Mouse (Mus musculus): ENCODE results near the gene Mpc2. TPM values are rescaled to one million over a fixed set of nuclear protein-coding genes. Genes with fewer than 3 reads are reported as not detected.

Mpc2 gene
- polyA plus RNA-seq, 1 experiment from 2014 or later = 230 TPM

DNA sequence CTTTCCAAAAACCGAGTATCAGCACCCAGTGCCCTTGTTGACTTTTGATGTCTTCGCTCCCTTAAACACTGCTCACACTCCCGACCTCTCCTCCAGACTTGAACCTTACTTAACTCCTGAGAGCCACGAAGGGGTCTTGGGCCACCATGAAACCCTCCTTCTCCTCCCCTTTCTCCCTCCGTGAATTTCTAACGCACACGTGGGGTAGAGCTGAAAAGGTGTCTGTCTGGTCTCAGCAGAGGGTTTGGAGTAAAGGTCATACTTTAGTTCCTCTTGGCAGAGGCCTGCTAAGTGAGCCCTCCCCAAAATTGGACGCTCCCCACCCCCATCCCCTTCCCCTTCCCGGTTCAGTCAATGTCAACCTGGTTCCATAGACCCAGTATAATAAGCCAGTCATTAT, 1.2 kb downstream of the Mpc2 start:
- H3K4me1 ChIP-seq (replicated peaks) = peaks cover 38% of the 10 kb centered on the region
- H3K4me2 ChIP-seq = peak overlapping the region; percentile 91
- H3K36me3 ChIP-seq = no peaks in the 10 kb centered on the region
- peak overlapping the region; percentile 99 for H3K27ac ChIP-seq
- no peaks in the 10 kb centered on the region for H3K9me3 ChIP-seq (replicated peaks)
- ATAC-seq (ENCODE audit: low read depth) (no peak), DNase-seq (no peak)
- peak overlapping the region; percentile 90 for H3K9ac ChIP-seq
- 2% methylated on average over 9 of the region's 9 CpGs for WGBS (ENCODE audit: insufficient replicate concordance)
- peak overlapping the region; percentile 86 for H3K4me3 ChIP-seq (replicated peaks)
- no peaks in the 10 kb centered on the region for H3K27me3 ChIP-seq

GRCm38 (mm10) chr1:165462861-165463260, 2.4 kb downstream of the Mpc2 start:
- Histone ChIP-seq H3K36me3 (no peaks in the 10 kb centered on the region), H3K4me2 (peak overlapping the region; percentile 57), H3K4me3 (replicated peaks) (peak overlapping the region; percentile 44), H3K4me1 (replicated peaks) (peaks cover 32% of the 10 kb centered on the region), H3K9ac (peak overlapping the region; percentile 41; the same call in 1 of the 2 replicates), H3K9me3 (replicated peaks) (no peaks in the 10 kb centered on the region), H3K27me3 (no peaks in the 10 kb centered on the region), H3K27ac (no peak overlapping the region)
- ATAC-seq (ENCODE audit: low read depth) (no peak), DNase-seq (no peak)
- 74% methylated on average over 1 of the region's 1 CpGs for WGBS (ENCODE audit: insufficient replicate concordance)

DNA sequence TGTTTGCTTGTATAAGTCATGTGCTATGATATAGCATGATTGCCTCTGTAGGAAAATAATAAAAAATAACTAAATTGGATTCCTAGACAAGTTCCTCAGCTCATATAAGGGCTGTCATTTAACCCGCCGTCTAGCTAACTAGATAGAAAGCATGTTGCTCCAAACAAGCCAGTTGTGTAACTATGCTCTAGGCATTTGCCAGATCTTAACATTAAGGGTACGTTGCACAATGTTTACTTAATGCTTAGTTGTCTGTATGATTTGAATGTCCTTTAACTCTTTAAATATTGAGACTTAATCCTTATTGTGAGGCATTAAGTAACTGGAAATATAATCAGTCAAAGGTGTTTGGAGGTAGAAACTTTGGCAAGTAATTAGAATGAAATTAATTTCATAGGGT, 4.1 kb downstream of the Mpc2 start:
- no peak overlapping the region for H3K9ac ChIP-seq
- H3K27me3 ChIP-seq = no peaks in the 10 kb centered on the region
- peaks cover 28% of the 10 kb centered on the region for H3K4me1 ChIP-seq (replicated peaks)
- no peaks in the 10 kb centered on the region for H3K36me3 ChIP-seq
- H3K4me2 ChIP-seq = no peak overlapping the region
- ATAC-seq (ENCODE audit: low read depth) (no peak), DNase-seq (no peak)
- H3K4me3 ChIP-seq (replicated peaks) = no peak overlapping the region
- 77% methylated on average over 3 of the region's 3 CpGs for WGBS (ENCODE audit: insufficient replicate concordance)
- H3K27ac ChIP-seq = no peak overlapping the region
- no peaks in the 10 kb centered on the region for H3K9me3 ChIP-seq (replicated peaks)

DNA sequence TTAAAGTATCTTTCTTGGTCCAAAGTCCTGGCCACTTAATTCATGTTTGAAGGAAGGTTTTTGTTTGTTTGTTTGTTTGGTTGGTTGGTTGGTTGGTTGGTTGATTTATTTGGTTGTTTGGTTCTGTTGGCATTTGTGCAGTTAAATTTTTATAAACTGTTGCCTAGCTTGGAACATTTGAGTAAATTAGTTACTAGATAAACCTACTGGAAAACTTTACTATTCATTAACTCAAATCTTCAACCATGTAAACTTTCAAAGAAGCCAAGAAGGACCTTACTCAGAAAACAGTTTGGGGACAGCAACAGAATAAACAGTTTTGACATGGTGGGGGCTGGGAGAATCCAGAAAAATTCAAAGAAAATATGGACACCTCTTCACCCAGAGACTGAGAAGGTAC, 8.5 kb downstream of the Mpc2 start:
- H3K9me3 ChIP-seq (replicated peaks) = no peaks in the 10 kb centered on the region
- no peak overlapping the region for H3K4me2 ChIP-seq
- DNase-seq (no peak), ATAC-seq (ENCODE audit: low read depth) (no peak)
- no peak overlapping the region for H3K4me3 ChIP-seq (replicated peaks)
- no peaks in the 10 kb centered on the region for H3K36me3 ChIP-seq
- H3K4me1 ChIP-seq (replicated peaks) = peaks cover 17% of the 10 kb centered on the region
- no peak overlapping the region for H3K27ac ChIP-seq
- H3K9ac ChIP-seq = no peak overlapping the region
- no peaks in the 10 kb centered on the region for H3K27me3 ChIP-seq

DNA sequence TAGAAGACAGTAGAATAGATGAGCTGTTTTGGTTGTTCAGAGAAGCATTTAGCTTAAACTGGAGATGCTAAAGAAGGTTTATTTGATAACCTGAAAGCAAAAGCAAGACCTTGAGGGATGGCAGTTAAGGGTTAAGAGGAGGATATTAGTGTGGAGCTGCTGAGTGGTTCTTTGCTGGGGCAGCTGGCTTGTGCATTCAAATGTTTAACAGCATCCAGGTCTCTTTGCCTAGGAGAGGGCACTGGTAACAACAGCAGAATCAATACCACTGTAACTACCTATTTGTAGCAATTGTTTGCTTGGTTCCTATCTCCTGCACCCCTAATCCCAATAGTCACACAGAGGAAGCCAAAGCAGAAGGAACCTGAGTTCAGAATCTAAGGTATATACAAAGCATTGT, 9.3 kb downstream of the Mpc2 start:
- Histone ChIP-seq H3K4me3 (replicated peaks) (no peak overlapping the region), H3K9me3 (replicated peaks) (no peaks in the 10 kb centered on the region), H3K9ac (no peak overlapping the region), H3K27me3 (no peaks in the 10 kb centered on the region), H3K4me2 (no peak overlapping the region), H3K4me1 (replicated peaks) (peaks cover 17% of the 10 kb centered on the region), H3K36me3 (no peaks in the 10 kb centered on the region), H3K27ac (peak overlapping the region; percentile 5; the same call in 1 of the 2 replicates)
- ATAC-seq (ENCODE audit: low read depth) = peak; percentile 12; the same call in 1 of the 2 replicates
- no peak for DNase-seq

GRCm38 (mm10) chr1:165471490-165471889, 11.1 kb downstream of the Mpc2 start:
- no peak overlapping the region for H3K4me2 ChIP-seq
- no peak for ATAC-seq (ENCODE audit: low read depth)
- peaks cover 17% of the 10 kb centered on the region for H3K4me1 ChIP-seq (replicated peaks)
- DNase-seq = no peak
- no peak overlapping the region for H3K9ac ChIP-seq
- H3K9me3 ChIP-seq (replicated peaks) = no peaks in the 10 kb centered on the region
- no peak overlapping the region for H3K27ac ChIP-seq
- 0 out of 2 replicates have a peak, but pooled peaks cover 4% of the 10 kb centered on the region for H3K36me3 ChIP-seq
- WGBS (ENCODE audit: insufficient replicate concordance) = 20% methylated on average over 1 of the region's 1 CpGs
- H3K4me3 ChIP-seq (replicated peaks) = no peak overlapping the region
- H3K27me3 ChIP-seq = no peaks in the 10 kb centered on the region

- 0 out of 2 replicates have a peak within 1 kb of the TSS, but pooled peaks have one; percentile 29 for H3K27ac ChIP-seq
- DNase-seq (no peak), ATAC-seq (ENCODE audit: low read depth) (no peak)
- H3K9ac ChIP-seq = no peak within 1 kb of the TSS
- H3K9me3 ChIP-seq (replicated peaks) = no peaks in the 10 kb centered on the region
- H3K27me3 ChIP-seq = no peaks in the 10 kb centered on the region
- no peak within 1 kb of the TSS for H3K4me2 ChIP-seq
- H3K4me3 ChIP-seq (replicated peaks) = no peak within 1 kb of the TSS
- WGBS (ENCODE audit: insufficient replicate concordance) = 78% methylated on average over 8 of the region's 8 CpGs
- H3K4me1 ChIP-seq (replicated peaks) = peaks cover 10% of the 10 kb centered on the region
- H3K36me3 ChIP-seq = peaks cover 14% of the 10 kb centered on the region
Measured at GRCm38 (mm10) chr1:165484688-165485233, 24.3 kb downstream of the Mpc2 start, which contains the start of gene Adcy10. Gene Adcy10, plus strand, starts transcription at chr1:165485183.

DNA sequence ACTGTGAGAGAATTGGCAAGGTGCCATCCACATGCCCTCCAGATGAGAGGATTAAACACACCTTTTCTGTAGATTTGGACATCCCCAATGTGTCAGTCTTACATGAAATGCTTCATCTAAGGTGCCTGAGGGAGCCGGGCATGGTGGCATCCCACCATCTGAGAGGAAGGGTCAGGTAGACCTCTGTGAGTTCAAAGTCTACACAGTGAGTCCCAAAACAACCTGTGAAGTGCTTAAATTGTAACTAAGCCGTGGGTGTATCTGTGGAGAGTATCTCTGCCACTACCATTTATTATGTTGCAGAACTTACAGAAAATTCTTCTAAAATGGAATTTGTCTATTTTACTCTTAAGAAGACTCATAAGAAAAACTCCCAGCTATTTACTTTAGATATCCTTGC, 25.7 kb downstream of the Mpc2 start:
- peaks cover 4% of the 10 kb centered on the region for H3K36me3 ChIP-seq
- no peak overlapping the region for H3K27ac ChIP-seq
- H3K4me1 ChIP-seq (replicated peaks) = peaks cover 10% of the 10 kb centered on the region
- H3K4me2 ChIP-seq = no peak overlapping the region
- H3K9ac ChIP-seq = no peak overlapping the region
- 68% methylated on average over 2 of the region's 2 CpGs for WGBS (ENCODE audit: insufficient replicate concordance)
- DNase-seq (no peak), ATAC-seq (ENCODE audit: low read depth) (no peak)
- H3K4me3 ChIP-seq (replicated peaks) = no peak overlapping the region
- H3K27me3 ChIP-seq = no peaks in the 10 kb centered on the region
- H3K9me3 ChIP-seq (replicated peaks) = no peaks in the 10 kb centered on the region

DNA sequence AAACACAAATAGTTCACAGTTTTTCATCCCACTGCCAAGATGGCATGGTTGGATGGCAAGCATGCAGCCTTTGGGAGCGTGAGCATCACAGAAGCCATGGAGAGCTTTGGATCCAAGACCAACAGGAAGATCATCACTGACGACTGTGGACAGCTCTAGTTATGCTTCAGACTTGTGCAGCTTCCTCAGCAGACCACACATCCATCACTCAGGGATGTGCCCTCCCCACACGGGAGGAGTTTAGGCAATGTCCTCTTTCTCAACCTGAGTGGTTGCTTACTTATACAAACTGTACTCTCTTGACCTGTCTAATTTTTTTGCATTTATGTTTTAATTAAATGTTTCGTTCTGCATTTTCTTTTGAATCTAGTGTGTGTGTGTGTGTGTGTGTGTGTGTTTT, 28.8 kb downstream of the Mpc2 start:
- no peak overlapping the region for H3K9ac ChIP-seq

DNA sequence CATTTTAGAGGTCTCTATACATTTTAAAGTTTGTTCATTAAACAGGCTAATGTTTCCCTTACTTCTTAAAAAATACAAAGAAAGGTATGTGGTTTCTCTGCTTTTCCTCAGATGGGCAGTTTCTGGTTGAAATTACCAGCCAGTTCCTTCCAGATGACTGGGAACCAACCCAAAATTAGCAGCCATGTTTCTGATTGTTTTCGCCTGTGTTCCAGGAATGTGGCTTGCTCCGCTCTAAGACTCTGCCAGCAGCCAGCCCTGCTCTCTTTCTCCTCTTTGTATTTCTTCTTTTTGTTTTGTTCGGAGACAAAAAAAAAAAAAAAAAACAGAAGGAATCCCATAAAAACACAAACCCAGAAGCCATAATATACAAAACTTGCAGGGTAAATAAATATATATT, 38.4 kb downstream of the Mpc2 start:
- Histone ChIP-seq H3K4me1 (replicated peaks) (peaks cover 5% of the 10 kb centered on the region; the same call in 1 of the 2 replicates), H3K9me3 (replicated peaks) (no peaks in the 10 kb centered on the region), H3K9ac (no peak overlapping the region), H3K4me2 (no peak overlapping the region), H3K27ac (no peak overlapping the region), H3K27me3 (no peaks in the 10 kb centered on the region), H3K36me3 (no peaks in the 10 kb centered on the region), H3K4me3 (replicated peaks) (no peak overlapping the region)
- no peak for DNase-seq
- ATAC-seq (ENCODE audit: low read depth) = no peak
- 62% methylated on average over 3 of the region's 3 CpGs for WGBS (ENCODE audit: insufficient replicate concordance)

More for the DNA sequence above, 28.8 kb downstream of the Mpc2 start:
- Histone ChIP-seq H3K4me2 (no peak overlapping the region), H3K4me3 (replicated peaks) (no peak overlapping the region), H3K27ac (no peak overlapping the region), H3K27me3 (no peaks in the 10 kb centered on the region), H3K9me3 (replicated peaks) (no peaks in the 10 kb centered on the region), H3K36me3 (no peaks in the 10 kb centered on the region), H3K4me1 (replicated peaks) (peaks cover 10% of the 10 kb centered on the region)
- DNase-seq (no peak), ATAC-seq (ENCODE audit: low read depth) (no peak)
- WGBS (ENCODE audit: insufficient replicate concordance) = 50% methylated on average over 4 of the region's 4 CpGs

GRCm38 (mm10) chr1:165503307-165504024, 43.0 kb downstream of the Mpc2 start:
- H3K9ac ChIP-seq = no peak overlapping the region
- no peaks in the 10 kb centered on the region for H3K36me3 ChIP-seq
- H3K27ac ChIP-seq = 0 out of 2 replicates have a peak overlapping the region, but pooled peaks have one; percentile 4
- peaks cover 8% of the 10 kb centered on the region; the same call in 1 of the 2 replicates for H3K4me1 ChIP-seq (replicated peaks)
- 0 out of 2 replicates have a peak overlapping the region, but pooled peaks have one; percentile 13 for H3K4me2 ChIP-seq
- no peaks in the 10 kb centered on the region for H3K27me3 ChIP-seq
- ATAC-seq (ENCODE audit: low read depth) (peak; percentile 66), DNase-seq (no peak)
- H3K4me3 ChIP-seq (replicated peaks) = no peak overlapping the region
- H3K9me3 ChIP-seq (replicated peaks) = no peaks in the 10 kb centered on the region
- 39% methylated on average over 10 of the region's 10 CpGs for WGBS (ENCODE audit: insufficient replicate concordance)

GRCm38 (mm10) chr1:165506303-165506702, 45.9 kb downstream of the Mpc2 start:
- H3K9ac ChIP-seq = no peak overlapping the region
- DNase-seq (no peak), ATAC-seq (ENCODE audit: low read depth) (no peak)
- no peaks in the 10 kb centered on the region for H3K36me3 ChIP-seq
- no peak overlapping the region for H3K4me3 ChIP-seq (replicated peaks)
- peaks cover 8% of the 10 kb centered on the region; the same call in 1 of the 2 replicates for H3K4me1 ChIP-seq (replicated peaks)
- no peaks in the 10 kb centered on the region for H3K9me3 ChIP-seq (replicated peaks)
- H3K4me2 ChIP-seq = no peak overlapping the region
- H3K27me3 ChIP-seq = no peaks in the 10 kb centered on the region
- 55% methylated on average over 6 of the region's 6 CpGs for WGBS (ENCODE audit: insufficient replicate concordance)
- H3K27ac ChIP-seq = no peak overlapping the region

Data from liver, embryonic 13.5 days (tissue).